Mouse (Mus musculus) brain, embryonic 14.5 days (tissue): ENCODE data around the gene Acot13.

ENCODE experiments used
- CTCF ChIP-seq: fragments of 200-500 bp; IDR thresholded peaks from 2 replicates; pipeline ENCODE4 v1.5.1; 2012; ENCODE audit warnings: inconsistent platforms, mild to moderate bottlenecking, moderate library complexity, borderline replicate concordance; ENCODE audit not compliant: insufficient read depth, insufficient read length; ENCODE audit errors: extremely low read depth
- POLR2A ChIP-seq: fragments of 200-500 bp; IDR thresholded peaks from 2 replicates; pipeline ENCODE4 v1.6.1; 2012; ENCODE audit warnings: mild to moderate bottlenecking, inconsistent platforms, borderline replicate concordance; ENCODE audit not compliant: poor library complexity, insufficient read depth, insufficient read length, severe bottlenecking; ENCODE audit errors: extremely low read depth

GRCm38 (mm10) chr13:24880208-24880607 is 48.9 kb upstream of the Acot13 start:
- no peak for TF ChIP-seq CTCF
- TF ChIP-seq POLR2A: no peak
